Comparison of ENCODE assay signal across 8 mouse cellular contexts in the genomic region with DNA sequence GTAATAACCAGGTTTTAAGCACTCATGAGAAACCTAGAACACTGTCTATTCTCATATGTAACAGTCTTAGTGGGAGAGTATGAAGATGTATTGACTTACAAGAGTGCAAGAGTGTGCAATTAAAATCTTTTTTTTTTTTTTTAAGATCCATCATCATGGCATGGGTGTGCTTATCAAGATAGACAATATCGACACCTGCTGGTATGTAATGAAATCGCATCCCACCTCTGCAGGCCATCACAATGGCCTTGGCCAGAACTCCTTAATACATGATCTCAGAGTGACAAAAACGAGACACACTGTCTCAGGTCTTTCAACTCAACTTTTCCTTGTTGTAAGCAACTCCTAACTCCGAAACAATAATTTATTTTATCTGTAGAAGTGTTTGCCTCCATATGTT.
A peak's percentile ranks its signal among the peaks of the same experiment; 100 is the strongest.
DNase-seq lines count a peak whose midpoint lies in the region.

No protein-coding gene starts in this region.

- intact Hi-C loops in heart, postnatal 10 days (cut with DNase I) = loop anchor here (2.0 to 10.0 kb wide), 3 partner anchors 402 to 1258 kb away; no protein-coding TSS in a partner anchor
- intact Hi-C loops in heart, postnatal 36 days (cut with DNase I) = loop anchor here (2.0 kb wide), 1 partner anchor 654 kb away; no protein-coding TSS in a partner anchor

- peak; percentile 7 to 23 for DNase-seq in heart, postnatal 10 days
- DNase-seq in heart, postnatal 36 days = no peak
- peak; percentile 1 for DNase-seq in 3T3-L1 (ENCODE audit: low read depth, low spot score)
- DNase-seq in brain, adult 2 months (ENCODE audit: low read depth, low spot score) = peak; percentile 54
- peak; percentile 7 to 34 for DNase-seq in kidney, adult 8-10 months
- no peak for DNase-seq in spleen, postnatal 10 days (ENCODE audit: low spot score in 2 of 2)
- DNase-seq in right cerebral cortex, postnatal 14 days = no peak
- DNase-seq in heart, adult 8-10 months (ENCODE audit: low spot score) = no peak

Comparison
In these comparisons a context has a peak if more than half of its experiments do, and no peak if none do; other contexts are left out.
1. DNase-seq: peak in heart, postnatal 10 days (2 of 2), 3T3-L1 (single experiment), brain, adult 2 months (single experiment) and kidney, adult 8-10 months (2 of 2); none in heart, postnatal 36 days (0 of 2), spleen, postnatal 10 days (0 of 2), right cerebral cortex, postnatal 14 days (single experiment) and heart, adult 8-10 months (single experiment).